Mouse (Mus musculus) stomach, postnatal 0 days (tissue): ENCODE data around the gene Slc23a4.

Experiments used
- CTCF ChIP-seq: IDR thresholded peaks from 2 replicates; pipeline ENCODE4 v1.5.1; 2016; ENCODE audit warnings: antibody characterized with exemption, low read depth, mild to moderate bottlenecking, moderate library complexity
- EP300 ChIP-seq: optimal IDR thresholded peaks from 2 replicates; pipeline ENCODE3; 2016; ENCODE audit warnings: antibody characterized with exemption

GRCm38 (mm10) chr6:34910371-34911219 is 77.6 kb downstream of the Slc23a4 start, which contains the start of gene Wdr91:
- TF ChIP-seq CTCF = peak; percentile 49
- no peak for TF ChIP-seq EP300
